Mouse (Mus musculus): ENCODE results near the gene Abl2.

The Abl2 gene

GRCm38 (mm10) chr1:156585512-156585911 is 26.9 kb downstream of the Abl2 start:
- DNase-seq (ENCODE audit: low read depth) = no peak

GRCm38 (mm10) chr1:156589811-156590305 is 31.3 kb downstream of the Abl2 start:
- no peak for DNase-seq (ENCODE audit: low read depth)

GRCm38 (mm10) chr1:156590357-156590756 is 31.8 kb downstream of the Abl2 start:
- DNase-seq (ENCODE audit: low read depth) = no peak

GRCm38 (mm10) chr1:156593267-156593666 is 34.7 kb downstream of the Abl2 start:
- peak; percentile 55 for DNase-seq (ENCODE audit: low read depth)

GRCm38 (mm10) chr1:156597089-156597488 is 38.5 kb downstream of the Abl2 start:
- no peak for DNase-seq (ENCODE audit: low read depth)

GRCm38 (mm10) chr1:156602545-156602944 is 44.0 kb downstream of the Abl2 start:
- no peak for DNase-seq (ENCODE audit: low read depth)

- DNase-seq (ENCODE audit: low read depth) = no peak
Observed at GRCm38 (mm10) chr1:156605094-156605866, 46.7 kb downstream of the Abl2 start.

GRCm38 (mm10) chr1:156605940-156606339 is 47.4 kb downstream of the Abl2 start:
- DNase-seq (ENCODE audit: low read depth) = peak; percentile 55

GRCm38 (mm10) chr1:156608496-156608895 is 49.9 kb downstream of the Abl2 start:
- no peak for DNase-seq (ENCODE audit: low read depth)

GRCm38 (mm10) chr1:156610257-156610656 is 51.7 kb downstream of the Abl2 start:
- DNase-seq (ENCODE audit: low read depth) = no peak

- peak; percentile 57 for DNase-seq (ENCODE audit: low read depth)
Observed at GRCm38 (mm10) chr1:156613855-156614530, 55.4 kb downstream of the Abl2 start.

- DNase-seq (ENCODE audit: low read depth) = peak; percentile 75
Observed at GRCm38 (mm10) chr1:156614710-156615109, 56.1 kb downstream of the Abl2 start.

GRCm38 (mm10) chr1:156615381-156616133 is 57.0 kb downstream of the Abl2 start:
- peak; percentile 97 for DNase-seq (ENCODE audit: low read depth)

- peak; percentile 78 for DNase-seq (ENCODE audit: low read depth)
Observed at GRCm38 (mm10) chr1:156616989-156617598, 58.5 kb downstream of the Abl2 start.

- DNase-seq (ENCODE audit: low read depth) = no peak
Observed at GRCm38 (mm10) chr1:156617811-156618210, 59.2 kb downstream of the Abl2 start.

- no peak for DNase-seq (ENCODE audit: low read depth)
Observed at GRCm38 (mm10) chr1:156620292-156620909, 61.8 kb downstream of the Abl2 start.

GRCm38 (mm10) chr1:156620951-156621350 is 62.4 kb downstream of the Abl2 start:
- DNase-seq (ENCODE audit: low read depth) = no peak

- DNase-seq (ENCODE audit: low read depth) = no peak
Observed at GRCm38 (mm10) chr1:156624231-156624630, 65.6 kb downstream of the Abl2 start.

- peak; percentile 50 for DNase-seq (ENCODE audit: low read depth)
Observed at GRCm38 (mm10) chr1:156626729-156627128, 68.1 kb downstream of the Abl2 start.

- DNase-seq (ENCODE audit: low read depth) = no peak
Observed at GRCm38 (mm10) chr1:156629984-156630383, 71.4 kb downstream of the Abl2 start.

GRCm38 (mm10) chr1:156630965-156631364 is 72.4 kb downstream of the Abl2 start:
- peak; percentile 53 for DNase-seq (ENCODE audit: low read depth)

GRCm38 (mm10) chr1:156633095-156633494 is 74.5 kb downstream of the Abl2 start:
- peak; percentile 76 for DNase-seq (ENCODE audit: low read depth)

Measured in 416B (cell line).